Mouse (Mus musculus) hindbrain, embryonic 10.5 days (tissue): ENCODE measurements around the gene Gm45062. TPM values are rescaled to one million over a fixed set of nuclear protein-coding genes. Genes with fewer than 3 reads are reported as not detected.
"Not testable (repeated sequence)": the region's sequence is repeated elsewhere in the genome, so short reads cannot be mapped to it uniquely, and the experiment has no call there.

ENCODE experiments used
- DNase-seq: peaks from one replicate; pipeline ENCODE4 v3.0.0-alpha.2; 2017; ENCODE audit warnings: low spot score
- H3K27ac ChIP-seq: fragments of 300-500 bp; sonication (generic); 2 replicates; pipeline ENCODE4 v1.5.1; 2016; ENCODE audit warnings: mild to moderate bottlenecking, moderate library complexity
- H3K27me3 ChIP-seq: fragments of 300-500 bp; sonication (generic); 2 replicates; pipeline ENCODE4 v1.6.1; 2016; ENCODE audit warnings: mild to moderate bottlenecking; ENCODE audit not compliant: poor library complexity, insufficient read depth, severe bottlenecking
- H3K36me3 ChIP-seq: fragments of 300-500 bp; sonication (generic); 2 replicates; pipeline ENCODE4 v1.6.1; 2016; ENCODE audit warnings: mild to moderate bottlenecking, moderate library complexity
- H3K4me1 ChIP-seq: fragments of 300-500 bp; sonication (generic); replicated peaks from 2 replicates; pipeline ENCODE4 v1.6.1; 2016; ENCODE audit warnings: mild to moderate bottlenecking
- H3K4me3 ChIP-seq: fragments of 300-500 bp; sonication (generic); 2 replicates; pipeline ENCODE4 v1.5.1; 2016; ENCODE audit warnings: mild to moderate bottlenecking, moderate library complexity
- H3K9me3 ChIP-seq: fragments of 300-500 bp; sonication (generic); 2 replicates; pipeline ENCODE4 v1.6.1; 2016; ENCODE audit warnings: mild to moderate bottlenecking, moderate library complexity
- WGBS: fragments of 180-500 bp; shearing (Covaris S2); methylation state at CpG from one replicate; pipeline ENCODE4 v1.1.7; 2016; 5-methylcytosine and 5-hydroxymethylcytosine counted together
- polyA plus RNA-seq: library from polyadenylated mRNA; unstranded; fragments of >200 nt; fragmentation: Nextera tagmentation; extraction: Ambion mirVana; gene quantifications from 2 replicates; pipeline ENCODE4 v1.2.1, GENCODE M21; 2016

The Gm45062 gene
- polyA plus RNA-seq, 1 experiment from 2014 or later, result 9.1 TPM

- H3K9me3 ChIP-seq, result no peaks in the 10 kb centered on the region
- H3K36me3 ChIP-seq, result no peaks in the 10 kb centered on the region
- no peak overlapping the region for H3K4me3 ChIP-seq
- no peaks in the 10 kb centered on the region for H3K27me3 ChIP-seq
- no peaks in the 10 kb centered on the region for H3K4me1 ChIP-seq
- 91% methylated on average over 3 of the region's 3 CpGs for WGBS
- no peak for DNase-seq
- H3K27ac ChIP-seq, result no peak overlapping the region
These were observed 26.2 kb downstream of the Gm45062 start for GRCm38 (mm10) chr6:8285401-8285960.

GRCm38 (mm10) chr6:8286146-8286545 lies 26.9 kb downstream of the Gm45062 start:
- H3K9me3 ChIP-seq, result no peaks in the 10 kb centered on the region
- no peak for DNase-seq
- WGBS, result 92% methylated on average over 3 of the region's 3 CpGs

GRCm38 (mm10) chr6:8288755-8289580 lies 29.7 kb downstream of the Gm45062 start:
- H3K27me3 ChIP-seq, result no peaks in the 10 kb centered on the region
- DNase-seq, result no peak
- no peak overlapping the region for H3K27ac ChIP-seq
- H3K36me3 ChIP-seq, result no peaks in the 10 kb centered on the region
- no peak overlapping the region for H3K4me3 ChIP-seq
- 91% methylated on average over 4 of the region's 4 CpGs for WGBS
- H3K9me3 ChIP-seq, result no peaks in the 10 kb centered on the region
- H3K4me1 ChIP-seq, result no peaks in the 10 kb centered on the region

More at GRCm38 (mm10) chr6:8286146-8286545, 26.9 kb downstream of the Gm45062 start:
- no peak overlapping the region for H3K27ac ChIP-seq
- no peaks in the 10 kb centered on the region for H3K4me1 ChIP-seq
- no peaks in the 10 kb centered on the region for H3K27me3 ChIP-seq
- H3K36me3 ChIP-seq, result no peaks in the 10 kb centered on the region
- H3K4me3 ChIP-seq, result no peak overlapping the region

GRCm38 (mm10) chr6:8294048-8294784 lies 35.0 kb downstream of the Gm45062 start:
- Histone ChIP-seq H3K4me1 (no peaks in the 10 kb centered on the region), H3K4me3 (no peak overlapping the region), H3K36me3 (no peaks in the 10 kb centered on the region), H3K9me3 (no peaks in the 10 kb centered on the region), H3K27ac (no peak overlapping the region), H3K27me3 (no peaks in the 10 kb centered on the region)
- DNase-seq, result no peak
- WGBS, result 83% methylated on average over 4 of the region's 4 CpGs

GRCm38 (mm10) chr6:8299066-8299863 lies 40.0 kb downstream of the Gm45062 start:
- H3K27ac ChIP-seq, result no peak overlapping the region

GRCm38 (mm10) chr6:8307878-8308775 lies 48.9 kb downstream of the Gm45062 start:
- Histone ChIP-seq H3K4me1 (no peaks in the 10 kb centered on the region), H3K27me3 (no peaks in the 10 kb centered on the region), H3K27ac (no peak overlapping the region), H3K9me3 (no peaks in the 10 kb centered on the region), H3K4me3 (no peak overlapping the region), H3K36me3 (no peaks in the 10 kb centered on the region)
- WGBS, result 91% methylated on average over 6 of the region's 6 CpGs
- no peak for DNase-seq

More at GRCm38 (mm10) chr6:8299066-8299863, 40.0 kb downstream of the Gm45062 start:
- Histone ChIP-seq H3K36me3 (no peaks in the 10 kb centered on the region), H3K4me1 (no peaks in the 10 kb centered on the region), H3K27me3 (no peaks in the 10 kb centered on the region), H3K9me3 (no peaks in the 10 kb centered on the region), H3K4me3 (no peak overlapping the region)
- no peak for DNase-seq
- WGBS, result 91% methylated on average over 6 of the region's 6 CpGs

- Histone ChIP-seq H3K4me1 (no peaks in the 10 kb centered on the region), H3K4me3 (no peak overlapping the region), H3K36me3 (no peaks in the 10 kb centered on the region), H3K27me3 (no peaks in the 10 kb centered on the region), H3K9me3 (no peaks in the 10 kb centered on the region), H3K27ac (no peak overlapping the region)
- WGBS, result 90% methylated on average over 2 of the region's 2 CpGs
- no peak for DNase-seq
These were observed 53.3 kb downstream of the Gm45062 start for GRCm38 (mm10) chr6:8312554-8312953.

GRCm38 (mm10) chr6:8316201-8316600 lies 57.0 kb downstream of the Gm45062 start:
- H3K4me1 ChIP-seq, result no peaks in the 10 kb centered on the region
- DNase-seq, result no peak
- no peak overlapping the region for H3K27ac ChIP-seq
- no peaks in the 10 kb centered on the region for H3K27me3 ChIP-seq
- no peaks in the 10 kb centered on the region for H3K9me3 ChIP-seq
- no peaks in the 10 kb centered on the region for H3K36me3 ChIP-seq
- H3K4me3 ChIP-seq, result no peak overlapping the region

GRCm38 (mm10) chr6:8319591-8319990 lies 60.3 kb downstream of the Gm45062 start:
- H3K27me3 ChIP-seq, result no peaks in the 10 kb centered on the region
- no peaks in the 10 kb centered on the region for H3K36me3 ChIP-seq
- 96% methylated on average over 2 of the region's 2 CpGs for WGBS
- H3K27ac ChIP-seq, result no peak overlapping the region
- DNase-seq, result no peak
- no peaks in the 10 kb centered on the region for H3K4me1 ChIP-seq
- H3K4me3 ChIP-seq, result no peak overlapping the region
- no peaks in the 10 kb centered on the region for H3K9me3 ChIP-seq

GRCm38 (mm10) chr6:8331496-8331895 lies 72.2 kb downstream of the Gm45062 start:
- not testable (repeated sequence) for H3K36me3 ChIP-seq, H3K4me1 ChIP-seq, H3K27me3 ChIP-seq, DNase-seq, H3K27ac ChIP-seq, H3K4me3 ChIP-seq
- peaks cover 10% of the 10 kb centered on the region; the same call in 1 of the 2 replicates for H3K9me3 ChIP-seq
- WGBS, result 91% methylated on average over 3 of the region's 3 CpGs

- Histone ChIP-seq H3K9me3 (peaks cover 10% of the 10 kb centered on the region; the same call in 1 of the 2 replicates), H3K27ac (no peak overlapping the region), H3K4me1 (no peaks in the 10 kb centered on the region), H3K36me3 (no peaks in the 10 kb centered on the region), H3K27me3 (no peaks in the 10 kb centered on the region), H3K4me3 (no peak overlapping the region)
- WGBS, result 91% methylated on average over 1 of the region's 1 CpGs
- no peak for DNase-seq
These were observed 74.1 kb downstream of the Gm45062 start for GRCm38 (mm10) chr6:8333380-8333779.
